Mouse (Mus musculus) hindbrain, embryonic 11.5 days (tissue): ENCODE measurements at regions not wholly inside any gene's neighbourhood (a gene's known extent, or its start where the extent isn't known, plus 50 kb on each side); places are given as distances from the start of the nearest gene placed in this dataset.

ENCODE experiments used
- ATAC-seq: fragments of 200-750 bp; cut with Nextera tagmentation; 2 replicates; pipeline ENCODE4 v1.8.0; 2017; ENCODE audit warnings: mild to moderate bottlenecking, moderate TSS enrichment, moderate library complexity; ENCODE audit not compliant: low FRiP score
- DNase-seq: peaks from one replicate; pipeline ENCODE4 v3.0.0-alpha.2; 2015; ENCODE audit warnings: low spot score
- H3K27ac ChIP-seq: fragments of 300-500 bp; sonication (generic); 2 replicates; pipeline ENCODE4 v1.5.1; 2014; ENCODE audit warnings: mild to moderate bottlenecking, low read depth, low read length
- H3K27me3 ChIP-seq: fragments of 300-500 bp; sonication (generic); 2 replicates; pipeline ENCODE4 v1.6.1; 2014; ENCODE audit warnings: mild to moderate bottlenecking, low read length, moderate library complexity, mixed read lengths; ENCODE audit not compliant: control insufficient read depth, insufficient read depth
- H3K36me3 ChIP-seq: fragments of 300-500 bp; sonication (generic); 2 replicates; pipeline ENCODE4 v1.6.1; 2014; ENCODE audit warnings: mild to moderate bottlenecking, low read length, moderate library complexity, mixed read lengths; ENCODE audit not compliant: control insufficient read depth, insufficient read depth
- H3K4me1 ChIP-seq: fragments of 300-500 bp; sonication (generic); replicated peaks from 2 replicates; pipeline ENCODE4 v1.6.1; 2014; ENCODE audit warnings: low read length, mixed read lengths; ENCODE audit not compliant: control insufficient read depth, insufficient read depth
- H3K4me2 ChIP-seq: fragments of 300-500 bp; sonication (generic); replicated peaks from 2 replicates; pipeline ENCODE4 v1.6.1; 2014; ENCODE audit warnings: mild to moderate bottlenecking, low read depth, low read length
- H3K4me3 ChIP-seq: fragments of 300-500 bp; sonication (generic); 2 replicates; pipeline ENCODE4 v1.5.1; 2014; ENCODE audit warnings: low read depth, low read length
- H3K9ac ChIP-seq: fragments of 300-500 bp; sonication (generic); 2 replicates; pipeline ENCODE4 v1.6.1; 2014; ENCODE audit warnings: low read depth, low read length
- H3K9me3 ChIP-seq: fragments of 300-500 bp; sonication (generic); 2 replicates; pipeline ENCODE4 v1.6.1; 2016; ENCODE audit warnings: low read length; ENCODE audit not compliant: control insufficient read depth
- WGBS: fragments of 180-500 bp; shearing (Covaris S2); extraction: QIAGEN DNeasy Blood & Tissue Kit; methylation state at CpG from one replicate; pipeline ENCODE4 v1.1.7; 2014; 5-methylcytosine and 5-hydroxymethylcytosine counted together

- WGBS = 91% methylated on average over 8 of the region's 8 CpGs
- no peak for DNase-seq
These were observed 437.5 kb downstream of the Meis1 start for GRCm38 (mm10) chr11:18581078-18581800.

GRCm38 (mm10) chr11:18571557-18572209, 447.1 kb downstream of the Meis1 start:
- no peaks in the 10 kb centered on the region for H3K36me3 ChIP-seq
- no peak overlapping the region for H3K4me3 ChIP-seq
- DNase-seq (no peak), ATAC-seq (no peak)
- WGBS = 86% methylated on average over 4 of the region's 4 CpGs
- H3K27ac ChIP-seq = no peak overlapping the region
- no peaks in the 10 kb centered on the region for H3K9me3 ChIP-seq
- no peak overlapping the region for H3K9ac ChIP-seq
- H3K27me3 ChIP-seq = no peaks in the 10 kb centered on the region
- H3K4me2 ChIP-seq = no peak overlapping the region
- no peaks in the 10 kb centered on the region for H3K4me1 ChIP-seq

More at GRCm38 (mm10) chr11:18581078-18581800, 437.5 kb downstream of the Meis1 start:
- Histone ChIP-seq H3K9me3 (no peaks in the 10 kb centered on the region), H3K4me3 (no peak overlapping the region), H3K27me3 (no peaks in the 10 kb centered on the region), H3K4me2 (no peak overlapping the region), H3K36me3 (no peaks in the 10 kb centered on the region), H3K4me1 (no peaks in the 10 kb centered on the region), H3K27ac (no peak overlapping the region), H3K9ac (no peak overlapping the region)
- no peak for ATAC-seq

DNA sequence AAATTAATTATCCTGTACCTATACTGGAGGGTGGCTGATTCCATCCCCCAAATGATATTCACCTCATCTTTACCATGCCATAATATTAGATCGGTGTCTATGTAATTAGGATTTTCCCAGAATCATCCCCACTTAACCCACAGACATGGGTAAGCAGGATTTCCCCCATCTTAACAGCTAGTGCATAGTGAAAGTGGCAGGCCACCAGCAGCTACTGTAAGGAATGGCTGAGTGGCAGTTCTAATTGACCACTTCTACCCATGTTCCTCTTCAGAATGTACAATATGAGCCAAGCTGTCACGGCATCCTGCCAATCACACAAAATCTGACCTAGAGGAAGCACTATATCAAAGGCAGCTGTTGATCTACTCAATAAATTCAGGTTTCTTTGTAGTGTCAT, 455.8 kb downstream of the Meis1 start:
- no peaks in the 10 kb centered on the region for H3K36me3 ChIP-seq
- DNase-seq (no peak), ATAC-seq (no peak)
- no peak overlapping the region for H3K27ac ChIP-seq
- no peak overlapping the region for H3K9ac ChIP-seq
- H3K27me3 ChIP-seq = no peaks in the 10 kb centered on the region
- H3K4me2 ChIP-seq = no peak overlapping the region
- no peaks in the 10 kb centered on the region for H3K9me3 ChIP-seq
- no peak overlapping the region for H3K4me3 ChIP-seq
- 85% methylated on average over 2 of the region's 2 CpGs for WGBS
- no peaks in the 10 kb centered on the region for H3K4me1 ChIP-seq

- Histone ChIP-seq H3K4me1 (no peaks in the 10 kb centered on the region), H3K36me3 (no peaks in the 10 kb centered on the region), H3K27ac (no peak overlapping the region), H3K4me3 (no peak overlapping the region), H3K9me3 (no peaks in the 10 kb centered on the region), H3K4me2 (no peak overlapping the region), H3K27me3 (no peaks in the 10 kb centered on the region), H3K9ac (no peak overlapping the region)
- no peak for ATAC-seq
- DNase-seq = no peak
- 36% methylated on average over 4 of the region's 4 CpGs for WGBS
These were observed 460.1 kb downstream of the Meis1 start for GRCm38 (mm10) chr11:18558665-18559064.

DNA sequence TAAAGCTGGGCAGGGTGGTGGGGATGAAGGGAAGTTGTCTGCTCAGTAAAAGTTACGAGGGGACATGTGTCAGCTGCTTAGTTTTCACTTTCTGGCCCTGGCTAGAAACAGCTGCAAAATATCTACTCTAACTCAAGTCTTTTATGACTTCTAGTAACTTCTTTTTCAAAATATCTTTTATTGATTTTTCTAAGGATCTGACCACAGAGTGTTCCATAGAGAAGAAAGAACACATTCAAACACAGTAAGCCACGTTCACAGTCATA, 483.3 kb downstream of the Meis1 start:
- no peak for ATAC-seq

DNA sequence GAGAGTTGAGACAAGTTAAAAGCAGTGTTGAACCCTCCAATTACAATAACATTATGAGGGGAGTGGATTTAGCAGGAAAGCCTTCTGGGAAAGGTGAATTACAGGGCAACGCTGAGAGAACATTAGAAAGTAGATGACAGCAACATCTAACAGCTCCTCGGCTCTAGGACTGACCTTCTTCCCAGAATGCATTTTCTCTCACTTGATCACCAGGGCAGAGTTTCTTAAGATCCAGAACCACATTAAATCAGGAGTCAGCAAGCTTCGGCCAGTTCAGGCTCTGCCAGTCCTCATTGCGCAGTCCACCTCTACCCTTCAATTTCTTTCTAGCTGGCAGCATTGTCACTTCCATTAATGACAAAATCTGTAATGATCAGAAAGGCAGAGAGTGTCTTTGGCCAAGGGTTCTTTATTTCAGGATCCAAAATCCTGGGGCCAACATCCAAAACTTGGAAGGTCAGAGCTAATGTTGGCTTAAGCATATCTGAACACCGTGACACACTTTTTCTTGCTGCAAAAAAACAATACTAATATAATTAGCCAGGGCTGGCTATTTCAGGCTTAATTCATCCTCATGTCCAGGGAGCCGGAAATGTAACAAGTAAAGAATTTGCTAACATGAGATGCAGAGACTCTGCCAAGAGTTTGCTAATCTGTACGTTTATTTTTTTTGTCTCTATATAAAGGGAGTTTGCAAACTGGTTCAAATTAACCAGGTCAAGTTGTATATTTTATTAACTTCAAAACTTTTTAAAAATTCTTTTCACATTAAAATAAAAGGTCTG, 483.8 kb downstream of the Meis1 start:
- Histone ChIP-seq H3K4me3 (no peak overlapping the region), H3K4me1 (no peaks in the 10 kb centered on the region), H3K9me3 (no peaks in the 10 kb centered on the region), H3K36me3 (no peaks in the 10 kb centered on the region), H3K4me2 (no peak overlapping the region), H3K27me3 (no peaks in the 10 kb centered on the region), H3K27ac (no peak overlapping the region), H3K9ac (no peak overlapping the region)
- DNase-seq (no peak), ATAC-seq (no peak)
- WGBS = 84% methylated on average over 7 of the region's 7 CpGs

More for the DNA sequence above, 483.3 kb downstream of the Meis1 start:
- no peak overlapping the region for H3K4me2 ChIP-seq
- H3K27ac ChIP-seq = no peak overlapping the region
- H3K9me3 ChIP-seq = no peaks in the 10 kb centered on the region
- DNase-seq = no peak
- no peaks in the 10 kb centered on the region for H3K36me3 ChIP-seq
- H3K4me1 ChIP-seq = no peaks in the 10 kb centered on the region
- no peaks in the 10 kb centered on the region for H3K27me3 ChIP-seq
- 84% methylated on average over 2 of the region's 2 CpGs for WGBS
- H3K9ac ChIP-seq = no peak overlapping the region
- H3K4me3 ChIP-seq = no peak overlapping the region

DNA sequence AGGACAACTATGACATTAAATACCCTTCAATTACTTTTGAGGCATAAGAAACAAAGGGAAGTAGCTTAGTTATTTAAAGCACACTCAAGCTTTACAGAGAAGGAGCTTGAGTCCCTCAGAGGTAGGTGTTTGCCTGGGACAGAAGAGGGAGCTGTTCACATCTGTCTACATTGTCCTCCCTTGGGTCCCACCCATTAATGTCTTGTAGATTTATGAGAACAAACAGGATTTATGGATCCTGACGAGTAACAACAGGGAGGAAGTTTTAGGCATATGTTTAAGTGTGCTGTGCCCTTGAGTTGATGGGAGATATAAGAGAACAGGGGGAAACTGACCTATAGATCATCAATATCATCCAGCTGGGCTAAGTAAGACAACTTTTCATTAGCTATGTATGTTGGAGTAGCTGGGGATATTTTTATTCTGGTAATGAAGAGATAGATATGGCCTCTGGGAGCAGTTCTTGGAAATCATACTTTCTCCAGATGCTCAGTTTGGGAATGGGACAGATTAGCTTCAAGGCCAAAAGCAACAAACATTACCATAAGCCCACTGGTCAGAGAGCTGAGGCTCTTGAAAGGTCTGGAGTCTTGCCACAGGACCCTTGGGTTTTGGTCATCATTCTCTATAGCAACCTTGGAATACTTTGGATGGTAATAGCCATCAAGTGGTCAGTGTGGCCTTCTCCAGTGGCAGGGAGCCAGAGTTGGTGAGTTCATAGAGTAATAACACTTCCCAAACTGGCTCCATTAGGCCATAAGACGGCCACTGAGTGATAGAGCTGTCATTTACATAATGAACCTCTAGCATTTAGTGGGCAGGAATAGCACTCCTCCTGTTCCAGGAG, 487.3 kb downstream of the Meis1 start:
- DNase-seq (no peak), ATAC-seq (no peak)
- H3K9ac ChIP-seq = no peak overlapping the region
- H3K36me3 ChIP-seq = no peaks in the 10 kb centered on the region
- H3K27me3 ChIP-seq = no peaks in the 10 kb centered on the region
- H3K27ac ChIP-seq = no peak overlapping the region
- H3K4me2 ChIP-seq = no peak overlapping the region
- H3K9me3 ChIP-seq = no peaks in the 10 kb centered on the region
- no peak overlapping the region for H3K4me3 ChIP-seq
- WGBS = 76% methylated on average over 2 of the region's 2 CpGs
- H3K4me1 ChIP-seq = no peaks in the 10 kb centered on the region

GRCm38 (mm10) chr11:18528568-18528967, 490.2 kb downstream of the Meis1 start:
- no peaks in the 10 kb centered on the region for H3K27me3 ChIP-seq
- no peaks in the 10 kb centered on the region for H3K9me3 ChIP-seq
- no peak overlapping the region for H3K4me2 ChIP-seq
- no peak overlapping the region for H3K9ac ChIP-seq
- WGBS = 67% methylated on average over 4 of the region's 4 CpGs
- no peak overlapping the region for H3K27ac ChIP-seq
- H3K4me3 ChIP-seq = no peak overlapping the region
- ATAC-seq (no peak), DNase-seq (no peak)
- H3K4me1 ChIP-seq = no peaks in the 10 kb centered on the region
- no peaks in the 10 kb centered on the region for H3K36me3 ChIP-seq
